In the genomic region with DNA sequence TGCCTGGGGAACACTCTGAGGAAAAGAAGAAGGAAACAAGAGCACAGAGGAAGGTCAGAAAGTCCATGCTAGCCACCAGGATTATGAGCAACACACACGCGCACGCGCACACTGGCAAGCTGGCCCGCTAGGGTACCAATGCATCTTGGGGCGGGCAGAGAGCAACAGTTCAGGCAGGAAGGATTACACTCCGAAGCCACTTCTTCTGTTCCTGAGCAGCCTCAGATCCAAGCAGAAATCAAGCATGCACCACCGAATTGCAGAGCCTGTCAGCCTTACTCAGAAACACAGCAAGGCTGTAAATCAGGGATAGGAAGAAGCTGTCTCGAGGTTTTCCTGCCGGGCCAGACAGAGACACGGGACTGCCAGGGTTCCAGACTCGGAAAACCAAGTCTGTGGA, we compare ENCODE assay signal across 8 mouse cellular contexts.
DNase-seq lines count a peak whose midpoint lies in the region; ATAC-seq and TF ChIP-seq lines count a peak whose summit lies in the region.

No protein-coding gene starts in this region.

- no peaks in the 10 kb centered on the region for H3K27me3 ChIP-seq in cerebellum, adult 2 months (ENCODE audit: control insufficient read depth, insufficient read depth, low read length)
- H3K27me3 ChIP-seq in kidney, postnatal 0 days (ENCODE audit: insufficient read depth, low read length), result no peaks in the 10 kb centered on the region
- no peaks in the 10 kb centered on the region for H3K27me3 ChIP-seq in stomach, embryonic 16.5 days (ENCODE audit: control insufficient read depth, insufficient read depth, low read length)
- H3K27me3 ChIP-seq in forebrain, postnatal 0 days (ENCODE audit: insufficient read depth, low read length), result no peaks in the 10 kb centered on the region

- peaks cover 10% of the 10 kb centered on the region for H3K4me1 ChIP-seq in cerebellum, adult 2 months (ENCODE audit: control insufficient read depth, insufficient read depth, low read length)
- H3K4me1 ChIP-seq in kidney, postnatal 0 days (replicated peaks; ENCODE audit: insufficient read depth, low read length), result peaks cover 24% of the 10 kb centered on the region
- H3K4me1 ChIP-seq in stomach, embryonic 16.5 days (ENCODE audit: control insufficient read depth, insufficient read depth, low read length), result peaks cover 14% of the 10 kb centered on the region
- H3K4me1 ChIP-seq in forebrain, postnatal 0 days (ENCODE audit: insufficient read depth), result no peaks in the 10 kb centered on the region

- peak overlapping the region; percentile 52 for H3K4me2 ChIP-seq in kidney, postnatal 0 days (ENCODE audit: low read length)
- H3K4me2 ChIP-seq in stomach, embryonic 16.5 days (ENCODE audit: low read depth, low read length), result 0 out of 2 replicates have a peak overlapping the region, but pooled peaks have one; percentile 35
- no peak overlapping the region for H3K4me2 ChIP-seq in forebrain, postnatal 0 days (ENCODE audit: low read depth)

- 70% methylated on average over 12 of the region's 12 CpGs for WGBS in cerebellum, adult 2 months
- 27% methylated on average over 12 of the region's 12 CpGs for WGBS in kidney, postnatal 0 days
- 49% methylated on average over 12 of the region's 12 CpGs for WGBS in stomach, embryonic 16.5 days
- WGBS in forebrain, postnatal 0 days, result 70% methylated on average over 12 of the region's 12 CpGs

- no peaks in the 10 kb centered on the region for H3K36me3 ChIP-seq in kidney, postnatal 0 days (ENCODE audit: insufficient read depth, low read length)
- H3K36me3 ChIP-seq in stomach, embryonic 16.5 days (ENCODE audit: control insufficient read depth, insufficient read depth, low read length), result no peaks in the 10 kb centered on the region
- H3K36me3 ChIP-seq in forebrain, postnatal 0 days (ENCODE audit: insufficient read depth), result no peaks in the 10 kb centered on the region

- TF ChIP-seq POLR2A in cerebellum, adult 2 months (IDR thresholded peaks at IDR 0.05; ENCODE audit: borderline replicate concordance, insufficient read depth, low read length), result no peak

- H3K9ac ChIP-seq in kidney, postnatal 0 days (ENCODE audit: low read depth, low read length), result no peak overlapping the region
- peak overlapping the region; percentile 51; the same call in 1 of the 2 replicates for H3K9ac ChIP-seq in stomach, embryonic 16.5 days (ENCODE audit: low read length)
- no peak overlapping the region for H3K9ac ChIP-seq in forebrain, postnatal 0 days

- H3K9me3 ChIP-seq in kidney, postnatal 0 days (replicated peaks; ENCODE audit: low read length), result no peaks in the 10 kb centered on the region
- H3K9me3 ChIP-seq in stomach, embryonic 16.5 days (replicated peaks; ENCODE audit: control insufficient read depth, low read length), result no peaks in the 10 kb centered on the region
- no peaks in the 10 kb centered on the region for H3K9me3 ChIP-seq in forebrain, postnatal 0 days (ENCODE audit: low read length)

- peak; percentile 18 for ATAC-seq in kidney, postnatal 0 days (replicated peaks; ENCODE audit: low FRiP score, low read depth)
- no peak; the same call in 1 of the 2 replicates for ATAC-seq in stomach, embryonic 16.5 days (ENCODE audit: insufficient read depth, low FRiP score)
- no peak for ATAC-seq in forebrain, postnatal 0 days

- no peak for DNase-seq in cerebellum, adult 2 months
- no peak for DNase-seq in cerebellum, adult 9-11 months
- DNase-seq in right cerebral cortex, adult 18-20 months, result peak; percentile 4
- DNase-seq in right cerebral cortex, postnatal 10 days (ENCODE audit: low spot score in 2 of 2), result no peak
- peak; percentile 80 for DNase-seq in kidney, postnatal 0 days (ENCODE audit: low spot score)
- no peak for DNase-seq in layer of hippocampus, postnatal 14 days (ENCODE audit: low spot score in 2 of 2)
- DNase-seq in forebrain, postnatal 0 days, result no peak

- H3K4me3 ChIP-seq in cerebellum, adult 2 months (replicated peaks; ENCODE audit: insufficient read depth, low read depth, low read length), result no peak overlapping the region
- no peak overlapping the region for H3K4me3 ChIP-seq in kidney, postnatal 0 days (replicated peaks; ENCODE audit: low read depth, low read length)
- H3K4me3 ChIP-seq in stomach, embryonic 16.5 days (replicated peaks; ENCODE audit: low read length), result no peak overlapping the region
- no peak overlapping the region for H3K4me3 ChIP-seq in forebrain, postnatal 0 days (ENCODE audit: low read depth, low read length)

- no peak for TF ChIP-seq CTCF in cerebellum, adult 2 months (IDR thresholded peaks at IDR 0.05; ENCODE audit: borderline replicate concordance, insufficient read depth, low read depth, low read length)
- no peak for TF ChIP-seq CTCF in kidney, postnatal 0 days (IDR thresholded peaks at IDR 0.05; ENCODE audit: low read depth)
- TF ChIP-seq CTCF in forebrain, postnatal 0 days (IDR thresholded peaks at IDR 0.05; ENCODE audit: low read depth), result no peak

- peak overlapping the region; percentile 97 for H3K27ac ChIP-seq in cerebellum, adult 2 months (ENCODE audit: insufficient read depth, low read length)
- peak overlapping the region; percentile 84 for H3K27ac ChIP-seq in kidney, postnatal 0 days
- H3K27ac ChIP-seq in stomach, embryonic 16.5 days (ENCODE audit: low read length), result no peak overlapping the region
- no peak overlapping the region for H3K27ac ChIP-seq in forebrain, postnatal 0 days (ENCODE audit: low read depth, low read length)

Comparison
In these comparisons a context has a peak if more than half of its experiments do, and no peak if none do; other contexts are left out.
1. DNase-seq: peak in right cerebral cortex, adult 18-20 months (single experiment) and kidney, postnatal 0 days (single experiment); none in cerebellum, adult 2 months (0 of 2), cerebellum, adult 9-11 months (single experiment), right cerebral cortex, postnatal 10 days (0 of 2), layer of hippocampus, postnatal 14 days (0 of 2) and forebrain, postnatal 0 days (single experiment).
2. H3K27ac ChIP-seq: peak in cerebellum, adult 2 months (single experiment) and kidney, postnatal 0 days (single experiment); none in stomach, embryonic 16.5 days (single experiment) and forebrain, postnatal 0 days (single experiment).